Mouse (Mus musculus) C2C12 (cell line): ENCODE results near the gene Abcc9.

Experiments used
- CEBPB ChIP-seq: IDR thresholded peaks from one replicate; pipeline ENCODE4 v1.6.1; 2011; ENCODE audit warnings: low read depth, mild to moderate bottlenecking, control low read depth, moderate library complexity
- CTCF ChIP-seq: IDR thresholded peaks from one replicate; pipeline ENCODE4 v1.5.1; 2011; ENCODE audit not compliant: control insufficient read depth, insufficient read depth, insufficient read length
- MAX ChIP-seq: IDR thresholded peaks from one replicate; pipeline ENCODE4 v1.6.1; 2011; ENCODE audit warnings: mild to moderate bottlenecking, control low read depth
- MYOD1 ChIP-seq: IDR thresholded peaks from one replicate; pipeline ENCODE4 v1.6.1; 2011; ENCODE audit warnings: low read depth; ENCODE audit not compliant: control insufficient read depth, insufficient read length
- MYOG ChIP-seq: IDR thresholded peaks from one replicate; pipeline ENCODE4 v1.6.1; 2011; ENCODE audit not compliant: control insufficient read depth, insufficient read length; ENCODE audit errors: extremely low read depth
- USF1 ChIP-seq: IDR thresholded peaks from one replicate; pipeline ENCODE4 v1.6.1; 2011; ENCODE audit warnings: low read depth, mild to moderate bottlenecking, control low read depth, moderate library complexity

- TF ChIP-seq CTCF = no peak
- no peak for TF ChIP-seq CEBPB
- TF ChIP-seq USF1 = no peak
- TF ChIP-seq MYOD1 = no peak
- TF ChIP-seq MAX = no peak
- TF ChIP-seq MYOG = no peak
Observed at GRCm38 (mm10) chr6:142751365-142751764, 49.2 kb upstream of the Abcc9 start.
